Mouse (Mus musculus) MEL (cell line): ENCODE results near the gene Magi2. TPM values are rescaled to one million over a fixed set of nuclear protein-coding genes. Genes with fewer than 3 reads are reported as not detected.

ENCODE experiments used
- DNase-seq: peaks from one replicate; pipeline ENCODE4 v3.0.0; 2011; ENCODE audit warnings: low read depth, low spot score
- H3K27ac ChIP-seq: 2 replicates; pipeline ENCODE4 v1.5.1; 2012; ENCODE audit warnings: low read depth, mild to moderate bottlenecking, control low read depth, low read length, moderate library complexity; ENCODE audit not compliant: control insufficient read depth
- H3K27me3 ChIP-seq, 2 experiments: fragments of 150-350 bp in 1 of 2; sonication (generic) in 1 of 2; 2 replicates each; pipeline ENCODE4 v1.6.1; 2012; ENCODE audit warnings: low read length in 2 of 2, mild to moderate bottlenecking in 2 of 2, improper control_type of control experiment in 1 of 2, moderate library complexity in 1 of 2; ENCODE audit not compliant: insufficient read depth in 2 of 2, control insufficient read depth in 1 of 2
- H3K36me3 ChIP-seq, 2 experiments: 2 replicates each; pipeline ENCODE4 v1.6.1; 2012 to 2014; ENCODE audit warnings: low read length in 2 of 2, improper control_type of control experiment in 1 of 2, inconsistent platforms in 1 of 2, mild to moderate bottlenecking in 1 of 2; ENCODE audit not compliant: insufficient read depth in 2 of 2, control insufficient read depth in 1 of 2
- H3K4me1 ChIP-seq, 2 experiments: fragments of 150-350 bp in 1 of 2; sonication (generic) in 1 of 2; 2 replicates each; pipeline ENCODE4 v1.6.1; 2012; ENCODE audit warnings: low read length in 2 of 2, improper control_type of control experiment in 1 of 2, mild to moderate bottlenecking in 1 of 2; ENCODE audit not compliant: insufficient read depth in 2 of 2, control insufficient read depth in 1 of 2
- H3K4me3 ChIP-seq, 2 experiments: fragments of 150-350 bp in 1 of 2; sonication (generic) in 1 of 2; 2 replicates each; pipeline ENCODE4 v1.5.1; 2012; ENCODE audit warnings: low read depth in 2 of 2, low read length in 2 of 2, mild to moderate bottlenecking in 2 of 2, moderate library complexity in 2 of 2, control low read depth in 1 of 2, improper control_type of control experiment in 1 of 2; ENCODE audit not compliant: control insufficient read depth in 1 of 2, insufficient read depth in 1 of 2
- H3K79me2 ChIP-seq: 2 replicates; pipeline ENCODE4 v1.6.1; 2012; ENCODE audit warnings: mild to moderate bottlenecking, low read length, moderate library complexity; ENCODE audit not compliant: control insufficient read depth, poor library complexity, insufficient read depth
- H3K9ac ChIP-seq: 2 replicates; pipeline ENCODE4 v1.6.1; 2012; ENCODE audit warnings: low read depth, mild to moderate bottlenecking, control low read depth, low read length, moderate library complexity; ENCODE audit not compliant: control insufficient read depth, poor library complexity, severe bottlenecking
- H3K9me3 ChIP-seq: fragments of 150-350 bp; sonication (generic); replicated peaks from 2 replicates; pipeline ENCODE4 v1.6.1; 2012; ENCODE audit warnings: mild to moderate bottlenecking, low read length, improper control_type of control experiment, moderate library complexity; ENCODE audit not compliant: insufficient read depth
- BHLHE40 ChIP-seq: IDR thresholded peaks from 2 replicates; pipeline ENCODE4 v1.6.1; 2012; ENCODE audit warnings: low read depth, mild to moderate bottlenecking, inconsistent platforms, low read length, improper control_type of control experiment, borderline replicate concordance
- GATA1 ChIP-seq: IDR thresholded peaks from 2 replicates; pipeline ENCODE4 v1.6.1; 2011; ENCODE audit warnings: low read depth, low read length, improper control_type of control experiment
- KAT2A ChIP-seq: conservative IDR thresholded peaks from 2 replicates; pipeline ENCODE4 v1.6.1; 2012; ENCODE audit warnings: low read depth, low read length, improper control_type of control experiment, inconsistent platforms
- MAFK ChIP-seq: IDR thresholded peaks from 2 replicates; pipeline ENCODE4 v1.6.1; 2011; ENCODE audit warnings: low read depth, mild to moderate bottlenecking, low read length, improper control_type of control experiment, borderline replicate concordance
- MAX ChIP-seq: IDR thresholded peaks from 2 replicates; pipeline ENCODE4 v1.6.1; 2011; ENCODE audit warnings: low read length, improper control_type of control experiment
- MAZ ChIP-seq: IDR thresholded peaks from 2 replicates; pipeline ENCODE4 v1.6.1; 2012; ENCODE audit warnings: low read depth, mild to moderate bottlenecking, inconsistent platforms, low read length, improper control_type of control experiment
- MEF2A ChIP-seq: IDR thresholded peaks from 2 replicates; pipeline ENCODE4 v1.6.1; 2014; ENCODE audit warnings: low read depth, mild to moderate bottlenecking, inconsistent platforms, low read length, improper control_type of control experiment; ENCODE audit not compliant: poor library complexity, insufficient replicate concordance, severe bottlenecking; ENCODE audit errors: extremely low read depth
- MYB ChIP-seq: IDR thresholded peaks from 2 replicates; pipeline ENCODE4 v1.6.1; 2011; ENCODE audit warnings: mild to moderate bottlenecking, low read depth, low read length, improper control_type of control experiment
- MYC ChIP-seq: IDR thresholded peaks from 2 replicates; pipeline ENCODE4 v1.6.1; 2011; ENCODE audit warnings: low read depth, mild to moderate bottlenecking, low read length, improper control_type of control experiment, moderate library complexity
- NELFE ChIP-seq: IDR thresholded peaks from 2 replicates; pipeline ENCODE4 v1.6.1; 2011; ENCODE audit warnings: low read depth, low read length, improper control_type of control experiment
- SMC3 ChIP-seq: IDR thresholded peaks from 2 replicates; pipeline ENCODE4 v1.6.1; 2011; ENCODE audit warnings: low read depth, low read length, improper control_type of control experiment
- TAL1 ChIP-seq: IDR thresholded peaks from 2 replicates; pipeline ENCODE4 v1.6.1; 2012; ENCODE audit warnings: mild to moderate bottlenecking, inconsistent platforms, low read length, moderate library complexity, mixed read lengths
- TBP ChIP-seq: IDR thresholded peaks from 2 replicates; pipeline ENCODE4 v1.8.0; 2011; ENCODE audit warnings: low read depth, low read length, improper control_type of control experiment
- TCF12 ChIP-seq: IDR thresholded peaks from 2 replicates; pipeline ENCODE4 v1.6.1; 2014; ENCODE audit warnings: low read depth, mild to moderate bottlenecking, inconsistent platforms, low read length, improper control_type of control experiment, moderate library complexity
- USF1 ChIP-seq: IDR thresholded peaks from 2 replicates; pipeline ENCODE4 v1.6.1; 2014; ENCODE audit warnings: low read depth, mild to moderate bottlenecking, inconsistent platforms, low read length, improper control_type of control experiment, moderate library complexity
- ZC3H11A ChIP-seq: IDR thresholded peaks from 2 replicates; pipeline ENCODE4 v1.6.1; 2012; ENCODE audit warnings: low read depth, mild to moderate bottlenecking, inconsistent platforms, low read length, improper control_type of control experiment
- polyA plus RNA-seq, 2 experiments: library from polyadenylated mRNA; stranded (reverse) in 1 of 2; unstranded in 1 of 2; fragments of >175 nt in 1 of 2; fragments of >200 nt in 1 of 2; gene quantifications; 2 replicates each; pipeline versions ENCODE4 v1.2.1 to v1.2.4; 2012; ENCODE audit warnings: low replicate concordance in 2 of 2, low read depth in 1 of 2; ENCODE audit not compliant: insufficient read length in 2 of 2, insufficient read depth in 1 of 2, missing spikeins in 1 of 2
- total RNA-seq: library from RNA; depleted of rRNA; stranded (reverse); fragments of 300-350 nt; gene quantifications from 2 replicates; pipeline ENCODE4 v1.2.3, GENCODE M21; 2012

Gene Magi2
- total and polyA plus RNA-seq, 3 experiments = 0.46 to 0.47 TPM; not detected in 1

- TF ChIP-seq USF1 = no peak
- TF ChIP-seq MYC = no peak
- TF ChIP-seq, all 39 proteins: peak for 0
These were observed 1442.6 kb downstream of the Magi2 start (continued) for GRCm38 (mm10) chr5:20669456-20669855.

GRCm38 (mm10) chr5:20671826-20672225, 1445.0 kb downstream of the Magi2 start:
- Histone ChIP-seq H3K36me3 (no peaks in the 10 kb centered on the region), H3K9me3 (no peaks in the 10 kb centered on the region), H3K9ac (no peak overlapping the region), H3K4me3 (no peak overlapping the region), H3K27ac (no peak overlapping the region), H3K4me1 (no peaks in the 10 kb centered on the region), H3K27me3 (peaks cover 3 to 6% of the 10 kb centered on the region in 2 experiments; a peak in 3 of 4 replicates), H3K79me2 (no peaks in the 10 kb centered on the region)
- TF ChIP-seq MAFK = no peak
- no peak for TF ChIP-seq TCF12
- TF ChIP-seq GATA1 = no peak
- no peak for TF ChIP-seq MAZ
- TF ChIP-seq TAL1 = no peak
- TF ChIP-seq SMC3 = no peak
- no peak for TF ChIP-seq TBP
- TF ChIP-seq ZC3H11A = no peak
- no peak for TF ChIP-seq MYB
- TF ChIP-seq MAX = no peak
- DNase-seq = no peak

GRCm38 (mm10) chr5:20674523-20674922, 1447.7 kb downstream of the Magi2 start:
- H3K9me3 ChIP-seq = no peaks in the 10 kb centered on the region

More at GRCm38 (mm10) chr5:20674523-20674922, 1447.7 kb downstream of the Magi2 start:
- Histone ChIP-seq H3K27me3 (peaks cover 4 to 6% of the 10 kb centered on the region in 2 experiments; a peak in 3 of 4 replicates), H3K79me2 (no peaks in the 10 kb centered on the region), H3K36me3 (no peaks in the 10 kb centered on the region), H3K4me3 (no peak overlapping the region), H3K4me1 (no peaks in the 10 kb centered on the region), H3K9ac (no peak overlapping the region), H3K27ac (no peak overlapping the region)
- DNase-seq = no peak
- TF ChIP-seq KAT2A (no peak), NELFE (no peak), MAX (no peak), BHLHE40 (no peak), SMC3 (no peak), USF1 (no peak), MEF2A (no peak)
